Mouse (Mus musculus): Measurements from ENCODE around the gene Gm27021.

Gene Gm27021

DNA sequence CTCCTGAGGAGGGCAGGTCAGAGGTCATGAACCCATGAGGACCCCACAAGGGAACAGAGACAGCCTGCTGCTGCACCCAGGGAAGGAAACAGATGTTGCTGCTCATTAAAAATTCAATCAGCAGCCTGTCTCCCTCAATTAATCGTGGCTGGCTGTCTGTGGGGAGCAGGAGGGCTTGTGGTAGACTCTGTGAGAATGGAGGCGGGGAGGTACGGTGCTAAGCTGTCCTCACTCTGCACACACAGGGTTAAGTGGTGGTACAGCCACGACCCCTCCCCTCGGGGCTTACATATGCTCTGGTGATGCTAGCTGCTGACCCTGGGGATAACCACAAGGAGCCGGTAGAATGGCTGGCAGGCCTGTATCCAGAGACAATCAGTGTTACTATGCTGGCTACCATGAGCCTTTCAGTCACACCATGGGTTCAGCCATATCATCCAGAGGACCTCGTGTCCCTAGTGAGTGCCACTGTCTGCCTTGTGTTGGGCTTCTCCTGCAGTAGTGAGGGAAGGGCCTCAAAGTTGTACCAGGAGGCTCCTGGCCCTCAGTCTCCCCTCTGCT is 102.6 kb downstream of the Gm27021 start:
- no peak for DNase-seq (ENCODE audit: low spot score)

DNA sequence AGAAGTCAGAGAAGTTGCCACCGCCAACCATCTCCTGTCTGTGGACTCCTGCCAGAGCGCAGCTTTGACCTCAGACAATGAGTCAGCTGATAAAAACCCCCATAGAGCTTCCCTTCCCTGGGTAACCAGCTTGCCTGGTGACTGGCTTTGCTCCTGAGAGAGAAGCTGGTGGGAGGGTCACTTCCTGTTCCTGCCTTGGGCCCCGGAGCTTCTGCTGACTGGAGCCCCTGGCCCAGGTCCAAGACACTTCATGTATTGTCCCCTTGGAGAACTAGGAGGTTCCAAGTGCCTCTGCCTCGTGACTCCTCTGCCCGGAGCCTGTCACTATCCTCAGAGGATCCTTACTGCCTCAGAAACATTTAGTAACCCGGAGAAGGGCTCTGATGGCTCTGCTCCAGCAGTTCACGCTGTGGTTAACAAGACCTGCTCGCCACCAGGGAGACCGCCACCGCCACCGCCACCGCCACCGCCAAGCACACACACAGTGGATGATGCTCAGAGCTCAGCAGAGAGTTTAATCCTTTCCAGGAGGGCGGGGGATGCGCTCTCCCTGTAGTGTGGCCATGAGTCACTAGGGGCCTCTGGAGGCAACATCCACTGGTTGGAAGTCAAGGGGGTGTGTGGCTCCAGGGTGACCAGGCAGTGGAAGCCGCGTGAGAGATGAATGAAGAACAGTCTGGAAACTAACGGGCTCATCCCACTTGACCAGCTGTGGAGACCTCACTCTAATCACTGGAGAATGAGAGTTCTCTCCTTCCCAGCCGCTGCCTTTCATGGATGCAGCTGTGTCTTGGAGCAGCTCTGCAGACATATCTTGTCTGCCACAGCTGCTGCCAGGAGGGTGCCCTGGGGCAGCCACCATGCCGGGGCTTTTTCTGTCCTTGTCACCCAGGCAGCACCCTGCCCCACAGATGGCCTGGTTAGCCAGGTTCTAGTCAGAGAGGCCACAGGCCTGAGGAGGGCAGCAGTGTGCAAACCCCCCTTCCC is 103.7 kb downstream of the Gm27021 start:
- no peak for DNase-seq (ENCODE audit: low spot score)

DNA sequence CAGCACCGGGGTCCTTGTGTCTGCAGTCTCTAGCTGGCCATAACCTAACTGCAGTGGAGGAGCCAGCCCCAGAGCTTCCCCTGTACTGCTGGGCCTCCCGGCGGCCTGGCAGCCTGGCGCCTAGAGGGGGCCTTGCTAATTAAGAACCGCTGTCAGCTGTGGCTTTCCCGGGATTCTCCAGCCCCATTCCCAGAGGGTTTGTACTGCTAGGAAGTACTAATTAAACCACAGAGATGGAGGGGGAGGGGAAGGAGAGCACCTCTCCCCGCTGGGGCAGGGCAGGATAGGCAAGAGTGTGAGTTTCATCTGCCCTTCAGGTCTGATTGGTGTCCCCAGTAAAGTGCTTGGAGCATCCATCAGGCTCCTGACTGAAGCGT is 104.5 kb downstream of the Gm27021 start:
- no peak for DNase-seq (ENCODE audit: low spot score)

DNA sequence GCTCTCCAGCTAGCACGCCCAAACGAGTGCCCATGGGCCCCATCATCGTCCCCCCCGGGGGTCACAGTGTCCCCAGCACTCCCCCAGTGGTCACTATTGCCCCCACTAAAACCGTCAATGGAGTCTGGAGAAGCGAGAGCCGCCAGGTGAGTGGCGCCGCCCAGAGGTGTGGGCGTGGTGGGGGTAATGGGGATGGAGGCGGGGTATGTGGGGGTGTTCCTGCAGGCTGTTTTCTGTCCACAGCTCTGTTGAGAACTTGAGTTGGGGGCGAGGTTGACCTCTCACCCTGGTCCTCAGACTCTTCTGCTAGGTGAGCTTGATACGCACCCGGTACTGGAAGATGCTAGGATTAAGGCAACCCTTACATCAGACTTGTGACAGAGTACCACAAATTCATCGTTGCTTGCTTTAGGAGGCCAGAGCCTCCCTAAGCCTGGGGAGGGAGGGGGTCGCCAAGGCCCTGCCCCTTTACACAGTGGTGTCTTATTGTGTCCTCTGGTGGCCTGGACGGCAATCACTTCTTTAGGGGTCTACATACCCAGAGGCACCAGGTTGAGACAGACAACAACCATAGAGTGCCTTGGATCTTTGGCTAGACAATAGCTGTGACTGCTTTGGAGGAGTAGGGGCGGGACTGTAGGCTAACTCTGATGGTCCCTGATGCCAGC is 105.1 kb downstream of the Gm27021 start:
- no peak for DNase-seq (ENCODE audit: low spot score)

DNA sequence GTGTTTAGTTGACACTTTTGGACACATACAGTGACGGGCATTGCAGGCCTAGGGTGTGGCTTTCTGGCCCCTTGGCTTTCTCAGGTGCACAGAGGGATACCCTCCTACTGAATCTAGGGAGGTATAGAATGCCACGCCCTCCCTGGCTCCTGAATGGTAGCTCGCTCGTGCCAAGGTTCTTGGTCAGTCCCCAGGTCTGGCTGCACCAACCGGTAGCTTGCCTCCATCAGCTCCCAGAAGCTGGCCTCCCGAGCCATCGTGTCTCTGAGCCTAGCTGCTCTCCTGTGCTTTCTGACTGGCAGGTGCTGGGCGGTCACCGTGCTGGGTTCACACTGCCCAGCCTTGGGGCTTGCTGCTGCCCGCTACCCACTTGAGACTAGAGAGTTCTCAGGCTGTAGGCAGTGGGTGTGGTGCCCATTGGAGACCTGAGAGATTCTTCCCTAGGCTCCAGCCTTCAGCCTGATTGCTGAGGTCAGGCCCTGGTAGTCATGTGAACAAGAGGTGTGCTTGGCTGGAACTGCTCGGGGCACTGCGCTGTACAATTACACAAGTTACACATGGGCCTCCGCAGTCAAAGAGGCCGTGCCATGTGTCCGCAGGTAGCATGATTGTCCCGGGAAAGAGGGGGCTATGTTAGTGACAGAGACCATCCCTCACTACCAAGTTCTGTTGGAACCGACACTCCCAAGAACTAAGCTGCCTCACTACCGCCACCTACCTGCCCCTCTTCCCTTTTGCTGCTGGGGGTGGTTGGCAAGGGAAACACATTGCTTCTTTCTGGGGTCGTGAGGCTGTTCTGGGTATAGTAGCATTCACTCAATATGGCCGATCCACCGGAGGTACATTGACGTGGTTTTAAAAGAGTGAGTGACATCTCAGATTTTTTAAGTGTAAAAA is 106.1 kb downstream of the Gm27021 start:
- no peak for DNase-seq (ENCODE audit: low spot score)

DNA sequence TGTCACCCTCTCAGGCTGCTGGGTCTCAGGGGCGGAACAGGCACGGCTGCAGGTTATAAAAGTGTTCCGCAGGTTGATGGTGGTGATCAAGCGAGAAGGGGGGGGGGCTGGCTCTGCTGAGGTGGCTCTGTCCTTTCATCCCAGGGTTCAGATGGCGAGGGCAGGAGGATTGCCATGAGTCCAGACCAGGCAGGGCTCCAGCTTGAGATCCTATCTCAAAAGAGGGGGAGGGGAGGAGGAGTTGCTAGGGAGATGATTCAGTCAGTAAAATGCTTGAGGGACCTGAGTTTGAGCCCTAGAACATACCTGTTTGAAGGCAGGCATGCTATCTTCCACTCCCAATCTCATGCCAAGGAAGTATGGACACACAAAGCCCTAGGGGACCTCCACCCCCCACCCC is 107.3 kb downstream of the Gm27021 start:
- no peak for DNase-seq (ENCODE audit: low spot score)

DNA sequence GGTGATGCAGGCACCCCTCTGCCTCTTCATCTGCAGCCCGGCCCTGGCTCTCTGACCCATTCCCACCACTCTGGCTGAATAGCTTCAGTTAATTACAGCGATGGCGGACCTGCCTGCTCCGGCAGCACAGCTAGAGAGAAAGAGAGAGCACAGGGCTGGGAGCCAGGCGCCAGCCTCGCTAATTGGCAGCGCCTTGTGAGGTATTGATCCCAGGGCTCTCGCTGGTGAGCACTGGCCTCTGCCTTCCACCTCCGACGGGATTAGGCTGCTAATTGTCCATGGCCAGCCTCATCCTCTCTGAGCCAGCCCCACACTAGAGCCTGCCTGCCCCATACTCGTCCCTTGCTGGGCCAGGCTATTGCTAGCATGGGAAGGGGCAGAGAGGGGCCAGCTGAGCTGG is 108.2 kb downstream of the Gm27021 start:
- no peak for DNase-seq (ENCODE audit: low spot score)

Measured in urinary bladder, postnatal 10 days (tissue).